Mouse (Mus musculus): Measurements from ENCODE around the gene Disc1.

GRCm38 (mm10) chr8:125193701-125194100 lies 139.7 kb downstream of the Disc1 start:
- TF ChIP-seq CTCF (IDR thresholded peaks at IDR 0.05; ENCODE audit: extremely low read depth, insufficient read length, insufficient replicate concordance, low read depth, low read length) (no peak), POLR2A (IDR thresholded peaks at IDR 0.05; ENCODE audit: low read depth, low read length) (no peak)

All from small intestine, adult 2 months (tissue).